Mouse (Mus musculus) cortical plate, adult 2 months (tissue): Measurements from ENCODE around the gene Nat9.

Source experiments
- CTCF ChIP-seq: fragments of 200-500 bp; IDR thresholded peaks from 2 replicates; pipeline ENCODE4 v1.5.1; 2011; ENCODE audit warnings: mild to moderate bottlenecking, control low read depth, low read length; ENCODE audit not compliant: insufficient read depth; ENCODE audit errors: extremely low read depth
- POLR2A ChIP-seq: fragments of 200-500 bp; IDR thresholded peaks from 2 replicates; pipeline ENCODE4 v1.6.1; 2011; ENCODE audit warnings: mild to moderate bottlenecking, low read length, control low read depth; ENCODE audit not compliant: insufficient read depth; ENCODE audit errors: extremely low read depth

GRCm38 (mm10) chr11:115162832-115163480 lies 24.7 kb downstream of the Nat9 start, which contains the start of gene Slc9a3r1:
- TF ChIP-seq CTCF, result no peak
- peak; percentile 74 for TF ChIP-seq POLR2A
